Mouse (Mus musculus) central nervous system, embryonic 11.5 days (tissue): Measurements from ENCODE around the gene Olfr1281. TPM values are rescaled to one million over a fixed set of nuclear protein-coding genes. Genes with fewer than 3 reads are reported as not detected.

ENCODE experiments used
- polyA plus RNA-seq: library from polyadenylated mRNA; depleted of rRNA; stranded (reverse); fragments of >200 nt; gene quantifications from 2 replicates; pipeline ENCODE4 v1.2.3, GENCODE M21; 2012; rRNA removed

Gene Olfr1281
- polyA plus RNA-seq = not detected in 2 replicates

GRCm38 (mm10) chr2:111326220-111326619 lies at the start of gene Olfr1281:
Gene Olfr1281 (plus strand): TSS chr2:111326520.

GRCm38 (mm10) chr2:111289836-111290235 lies 36.5 kb upstream of the Olfr1281 start, which contains the start of gene Olfr1278:
Gene Olfr1278 (plus strand): TSS chr2:111290136.

GRCm38 (mm10) chr2:111300374-111300773 lies 25.9 kb upstream of the Olfr1281 start, which contains the start of gene Olfr1279:
Gene Olfr1279 (plus strand): TSS chr2:111300635.

GRCm38 (mm10) chr2:111313717-111314116 lies 12.6 kb upstream of the Olfr1281 start, which contains the start of gene Olfr1280:
Gene Olfr1280 (plus strand): TSS chr2:111314017.

GRCm38 (mm10) chr2:111335976-111336375 lies 9.7 kb downstream of the Olfr1281 start, which contains the start of gene Olfr1282:
Gene Olfr1282 (minus strand): TSS chr2:111336076.

GRCm38 (mm10) chr2:111366490-111366889 lies 40.2 kb downstream of the Olfr1281 start, which contains the start of gene Olfr1283:
Gene Olfr1283 (plus strand): TSS chr2:111366790.

GRCm38 (mm10) chr2:111375222-111375621 lies 48.9 kb downstream of the Olfr1281 start, which contains the start of gene Olfr1284:
Gene Olfr1284 (plus strand): TSS chr2:111375522.

Other genes starting within 250 kb of the Olfr1281 start
- gene Gm13941, start 220.5 kb upstream of the Olfr1281 start, polyA plus RNA-seq = not detected in 2 replicates
- gene Gm15130, start 173.6 kb upstream of the Olfr1281 start, polyA plus RNA-seq = not detected in 2 replicates
- not detected in 2 replicates for gene 4930430A15Rik, start 96.9 kb upstream of the Olfr1281 start, polyA plus RNA-seq
- gene Olfr1275, start 91.2 kb upstream of the Olfr1281 start, polyA plus RNA-seq = not detected in 2 replicates
- gene Olfr1276, start 72.0 kb upstream of the Olfr1281 start, polyA plus RNA-seq = not detected in 2 replicates
- not detected in 2 replicates for gene Olfr1277, start 52.4 kb upstream of the Olfr1281 start, polyA plus RNA-seq
- gene Olfr1278, start 36.4 kb upstream of the Olfr1281 start, polyA plus RNA-seq = not detected in 2 replicates
- not detected in 2 replicates for gene Olfr1279, start 25.9 kb upstream of the Olfr1281 start, polyA plus RNA-seq
- gene Olfr1280, start 12.5 kb upstream of the Olfr1281 start, polyA plus RNA-seq = not detected in 2 replicates
- gene Olfr1282, start 9.6 kb downstream of the Olfr1281 start, polyA plus RNA-seq = not detected in 2 replicates
- not detected in 2 replicates for gene Olfr1283, start 40.3 kb downstream of the Olfr1281 start, polyA plus RNA-seq
- gene Olfr1284, start 49.0 kb downstream of the Olfr1281 start, polyA plus RNA-seq = not detected in 2 replicates
- not detected in 2 replicates for gene Olfr1286, start 96.6 kb downstream of the Olfr1281 start, polyA plus RNA-seq
- gene Olfr1287, start 122.6 kb downstream of the Olfr1281 start, polyA plus RNA-seq = not detected in 2 replicates
- gene Olfr1288, start 147.6 kb downstream of the Olfr1281 start, polyA plus RNA-seq = not detected in 2 replicates
- not detected in 2 replicates for gene Olfr1289, start 154.3 kb downstream of the Olfr1281 start, polyA plus RNA-seq
- not detected in 2 replicates for gene Olfr1290, start 167.3 kb downstream of the Olfr1281 start, polyA plus RNA-seq
- not detected in 2 replicates for gene Olfr1291-ps1, start 170.7 kb downstream of the Olfr1281 start, polyA plus RNA-seq
- gene Olfr1293-ps, start 198.7 kb downstream of the Olfr1281 start, polyA plus RNA-seq = not detected in 2 replicates
- gene Olfr1294, start 213.8 kb downstream of the Olfr1281 start, polyA plus RNA-seq = not detected in 2 replicates
- not detected in 2 replicates for gene Olfr1295, start 243.2 kb downstream of the Olfr1281 start, polyA plus RNA-seq